Comparison of ENCODE assay signal across 8 mouse cellular contexts in genomic region chr19:56068854-56069253, GRCm38 (mm10).
DNase-seq lines count a peak whose midpoint lies in the region; ATAC-seq and TF ChIP-seq lines count a peak whose summit lies in the region.
"Had no signal": no experiment of that assay in that cellular context is flagged by ENCODE, and none has a peak within 500 bp of the region (broad histone marks: within the 10 kb centered on the region; RNA-seq: fewer than 3 reads in every experiment).

No protein-coding gene starts in this region.

- peaks cover 12% of the 10 kb centered on the region; the same call in 1 of the 2 replicates for H3K27me3 ChIP-seq in embryonic facial prominence, embryonic 13.5 days
- H3K27me3 ChIP-seq: megakaryocyte, embryonic 14.5 days had no signal

- no peak for TF ChIP-seq POLR2A in lung, adult 2 months (IDR thresholded peaks at IDR 0.05; ENCODE audit: borderline replicate concordance, extremely low read depth, low read depth, low read length)

- H3K4me3 ChIP-seq in lung, adult 2 months (replicated peaks; ENCODE audit: extremely low read depth, low read depth, low read length): no peak overlapping the region
- H3K4me3 ChIP-seq in embryonic facial prominence, embryonic 13.5 days: no peak overlapping the region
- H3K4me3 ChIP-seq: megakaryocyte, embryonic 14.5 days had no signal

- 25% methylated on average over 12 of the region's 12 CpGs for WGBS in lung, adult 2 months
- WGBS in embryonic facial prominence, embryonic 13.5 days: 67% methylated on average over 12 of the region's 12 CpGs

- peak; percentile 5 for DNase-seq in lung, adult 2 months
- DNase-seq in lung, postnatal 36 days: no peak
- peak; percentile 20 for DNase-seq in liver
- DNase-seq in thymus, adult 18-20 months: peak; percentile 4 to 13

- TF ChIP-seq CTCF in lung, adult 2 months (IDR thresholded peaks at IDR 0.05; ENCODE audit: insufficient read depth, low read length): no peak

- H3K36me3 ChIP-seq in embryonic facial prominence, embryonic 13.5 days: no peaks in the 10 kb centered on the region

- H3K27ac ChIP-seq in embryonic facial prominence, embryonic 13.5 days: 0 out of 2 replicates have a peak overlapping the region, but pooled peaks have one; percentile 11

- no peak for ATAC-seq in embryonic facial prominence, embryonic 13.5 days (ENCODE audit: insufficient number of reproducible peaks, insufficient read depth, low FRiP score, low TSS enrichment, low read depth)
- no peak for ATAC-seq in erythroblast, adult 5-6 weeks (replicated peaks; ENCODE audit: low FRiP score, poor library complexity, severe bottlenecking)
- ATAC-seq in erythroid progenitor cell, adult 5-6 weeks (replicated peaks; ENCODE audit: low FRiP score, poor library complexity, severe bottlenecking): no peak

- H3K4me2 ChIP-seq in embryonic facial prominence, embryonic 13.5 days: no peak overlapping the region

- H3K9me3 ChIP-seq in embryonic facial prominence, embryonic 13.5 days: no peaks in the 10 kb centered on the region
- H3K9me3 ChIP-seq: megakaryocyte, embryonic 14.5 days had no signal

- H3K4me1 ChIP-seq in lung, adult 2 months (ENCODE audit: control insufficient read depth, insufficient read depth, low read length): 0 out of 2 replicates have a peak, but pooled peaks cover 3% of the 10 kb centered on the region
- peaks cover 32% of the 10 kb centered on the region for H3K4me1 ChIP-seq in embryonic facial prominence, embryonic 13.5 days

- no peak overlapping the region for H3K9ac ChIP-seq in embryonic facial prominence, embryonic 13.5 days
